Mouse (Mus musculus): Measurements from ENCODE around the gene Kcnt2. TPM values are rescaled to one million over a fixed set of nuclear protein-coding genes. Genes with fewer than 3 reads are reported as not detected.
A peak's percentile ranks its signal among the peaks of the same experiment; 100 is the strongest.

Gene Kcnt2
- 1.3 TPM in 2 replicates for polyA plus RNA-seq (2014; fragmentation: Nextera tagmentation; extraction: Ambion mirVana)

GRCm38 (mm10) chr1:140245876-140246597 lies at the start of gene Kcnt2:
Gene Kcnt2, plus strand, starts transcription at chr1:140246158.
- no peak within 1 kb of the TSS for H3K27ac ChIP-seq (replicated peaks; ENCODE audit: low read depth, low read length)
- H3K9ac ChIP-seq (ENCODE audit: low read length), result peak within 1 kb of the TSS; percentile 52
- no peaks in the 10 kb centered on the region for H3K9me3 ChIP-seq (ENCODE audit: control insufficient read depth, low read length)
- H3K4me1 ChIP-seq (ENCODE audit: control insufficient read depth, insufficient read depth, low read length), result no peaks in the 10 kb centered on the region
- ATAC-seq (ENCODE audit: insufficient number of reproducible peaks, low FRiP score, low TSS enrichment, low read depth), result peak; percentile 61
- peak within 1 kb of the TSS; percentile 46 for H3K4me3 ChIP-seq (ENCODE audit: low read depth, low read length)
- DNase-seq (ENCODE audit: low spot score), result no peak
- peak within 1 kb of the TSS; percentile 76 for H3K4me2 ChIP-seq (ENCODE audit: low read depth, severe bottlenecking)
- no peaks in the 10 kb centered on the region for H3K36me3 ChIP-seq (ENCODE audit: control insufficient read depth, insufficient read depth, low read length)
- under 1% methylated on average over 21 of the region's 21 CpGs for WGBS
- no peaks in the 10 kb centered on the region for H3K27me3 ChIP-seq (ENCODE audit: control insufficient read depth, insufficient read depth, low read length)

DNA sequence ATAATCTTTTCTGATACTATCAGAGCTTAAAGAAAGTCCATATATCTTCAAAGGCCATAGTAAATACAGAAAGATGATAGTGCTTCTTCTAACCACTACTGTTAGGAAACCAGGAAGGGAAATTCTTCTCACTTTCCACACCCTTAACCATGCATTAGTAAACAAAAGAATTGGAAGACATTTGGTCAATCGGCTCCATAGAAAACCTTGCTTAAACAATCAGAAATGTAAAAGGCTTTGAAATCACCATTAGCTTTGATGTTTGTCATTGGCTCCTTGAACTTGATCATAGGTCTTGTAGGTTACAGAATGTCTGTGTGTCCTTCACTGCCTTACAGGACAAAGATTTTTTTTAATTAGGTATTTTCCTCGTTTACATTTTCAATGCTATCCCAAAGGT lies 40.6 kb upstream of the Kcnt2 start:
- ATAC-seq (ENCODE audit: insufficient number of reproducible peaks, low FRiP score, low TSS enrichment, low read depth) (no peak), DNase-seq (ENCODE audit: low spot score) (no peak)
- H3K27me3 ChIP-seq (ENCODE audit: control insufficient read depth, insufficient read depth, low read length), result no peaks in the 10 kb centered on the region
- no peak overlapping the region for H3K27ac ChIP-seq (replicated peaks; ENCODE audit: low read depth, low read length)
- H3K4me3 ChIP-seq (ENCODE audit: low read depth, low read length), result no peak overlapping the region
- H3K9ac ChIP-seq (ENCODE audit: low read length), result no peak overlapping the region
- no peaks in the 10 kb centered on the region for H3K36me3 ChIP-seq (ENCODE audit: control insufficient read depth, insufficient read depth, low read length)
- WGBS, result 86% methylated on average over 2 of the region's 2 CpGs
- no peaks in the 10 kb centered on the region for H3K9me3 ChIP-seq (ENCODE audit: control insufficient read depth, low read length)
- H3K4me2 ChIP-seq (ENCODE audit: low read depth, severe bottlenecking), result no peak overlapping the region
- no peaks in the 10 kb centered on the region for H3K4me1 ChIP-seq (ENCODE audit: control insufficient read depth, insufficient read depth, low read length)

- Histone ChIP-seq H3K27ac (replicated peaks; ENCODE audit: low read depth, low read length) (no peak overlapping the region), H3K4me1 (ENCODE audit: control insufficient read depth, insufficient read depth, low read length) (no peaks in the 10 kb centered on the region), H3K36me3 (ENCODE audit: control insufficient read depth, insufficient read depth, low read length) (no peaks in the 10 kb centered on the region), H3K27me3 (ENCODE audit: control insufficient read depth, insufficient read depth, low read length) (no peaks in the 10 kb centered on the region), H3K9ac (ENCODE audit: low read length) (no peak overlapping the region), H3K4me3 (ENCODE audit: low read depth, low read length) (no peak overlapping the region), H3K9me3 (ENCODE audit: control insufficient read depth, low read length) (no peaks in the 10 kb centered on the region), H3K4me2 (ENCODE audit: low read depth, severe bottlenecking) (no peak overlapping the region)
- 20% methylated on average over 1 of the region's 3 CpGs for WGBS
- ATAC-seq (ENCODE audit: insufficient number of reproducible peaks, low FRiP score, low TSS enrichment, low read depth), result no peak
- no peak for DNase-seq (ENCODE audit: low spot score)
These were observed 20.7 kb upstream of the Kcnt2 start for GRCm38 (mm10) chr1:140225221-140225620.

DNA sequence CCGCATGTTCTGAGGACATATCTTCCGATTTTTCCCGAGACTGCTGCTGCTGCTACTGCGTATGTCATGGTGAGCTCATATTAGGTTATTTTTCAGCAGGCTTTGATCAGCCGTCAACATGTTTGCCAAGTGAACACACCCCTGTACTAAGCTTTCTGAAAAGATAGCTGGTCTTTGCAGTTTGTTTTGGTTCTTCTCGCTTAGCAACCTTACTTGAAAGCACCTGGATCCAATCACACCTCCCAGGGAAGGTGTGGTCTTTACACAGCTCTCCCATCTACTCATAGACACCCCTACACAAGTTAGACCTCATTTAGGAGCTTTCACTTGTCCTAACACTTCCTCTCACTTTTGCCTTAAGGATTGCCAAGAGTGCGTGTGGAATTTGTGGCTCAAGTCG lies 19.3 kb upstream of the Kcnt2 start:
- H3K4me3 ChIP-seq (ENCODE audit: low read depth, low read length), result no peak overlapping the region
- ATAC-seq (ENCODE audit: insufficient number of reproducible peaks, low FRiP score, low TSS enrichment, low read depth) (no peak), DNase-seq (ENCODE audit: low spot score) (no peak)
- no peak overlapping the region for H3K4me2 ChIP-seq (ENCODE audit: low read depth, severe bottlenecking)
- no peak overlapping the region for H3K9ac ChIP-seq (ENCODE audit: low read length)
- H3K36me3 ChIP-seq (ENCODE audit: control insufficient read depth, insufficient read depth, low read length), result no peaks in the 10 kb centered on the region
- H3K27me3 ChIP-seq (ENCODE audit: control insufficient read depth, insufficient read depth, low read length), result no peaks in the 10 kb centered on the region
- H3K9me3 ChIP-seq (ENCODE audit: control insufficient read depth, low read length), result no peaks in the 10 kb centered on the region
- 83% methylated on average over 8 of the region's 8 CpGs for WGBS
- no peaks in the 10 kb centered on the region for H3K4me1 ChIP-seq (ENCODE audit: control insufficient read depth, insufficient read depth, low read length)
- H3K27ac ChIP-seq (replicated peaks; ENCODE audit: low read depth, low read length), result no peak overlapping the region

- Histone ChIP-seq H3K27me3 (ENCODE audit: control insufficient read depth, insufficient read depth, low read length) (no peaks in the 10 kb centered on the region), H3K36me3 (ENCODE audit: control insufficient read depth, insufficient read depth, low read length) (no peaks in the 10 kb centered on the region), H3K9me3 (ENCODE audit: control insufficient read depth, low read length) (no peaks in the 10 kb centered on the region), H3K9ac (ENCODE audit: low read length) (no peak overlapping the region), H3K4me3 (ENCODE audit: low read depth, low read length) (peak overlapping the region; percentile 46), H3K27ac (replicated peaks; ENCODE audit: low read depth, low read length) (no peak overlapping the region), H3K4me1 (ENCODE audit: control insufficient read depth, insufficient read depth, low read length) (no peaks in the 10 kb centered on the region), H3K4me2 (ENCODE audit: low read depth, severe bottlenecking) (peak overlapping the region; percentile 76)
- ATAC-seq (ENCODE audit: insufficient number of reproducible peaks, low FRiP score, low TSS enrichment, low read depth) (peak; percentile 99), DNase-seq (ENCODE audit: low spot score) (peak; percentile 87)
- WGBS, result 0% methylated on average over 17 of the region's 17 CpGs
These were observed 493 bp upstream of the Kcnt2 start for GRCm38 (mm10) chr1:140245465-140245864.

GRCm38 (mm10) chr1:140264696-140265095 lies 18.7 kb downstream of the Kcnt2 start:
- no peaks in the 10 kb centered on the region for H3K36me3 ChIP-seq (ENCODE audit: control insufficient read depth, insufficient read depth, low read length)
- no peak overlapping the region for H3K9ac ChIP-seq (ENCODE audit: low read length)
- WGBS, result 84% methylated on average over 3 of the region's 3 CpGs
- H3K4me3 ChIP-seq (ENCODE audit: low read depth, low read length), result no peak overlapping the region
- no peak overlapping the region for H3K27ac ChIP-seq (replicated peaks; ENCODE audit: low read depth, low read length)
- no peaks in the 10 kb centered on the region for H3K27me3 ChIP-seq (ENCODE audit: control insufficient read depth, insufficient read depth, low read length)
- DNase-seq (ENCODE audit: low spot score) (no peak), ATAC-seq (ENCODE audit: insufficient number of reproducible peaks, low FRiP score, low TSS enrichment, low read depth) (no peak)
- H3K9me3 ChIP-seq (ENCODE audit: control insufficient read depth, low read length), result no peaks in the 10 kb centered on the region
- no peak overlapping the region for H3K4me2 ChIP-seq (ENCODE audit: low read depth, severe bottlenecking)
- H3K4me1 ChIP-seq (ENCODE audit: control insufficient read depth, insufficient read depth, low read length), result no peaks in the 10 kb centered on the region

- no peaks in the 10 kb centered on the region for H3K4me1 ChIP-seq (ENCODE audit: control insufficient read depth, insufficient read depth, low read length)
- no peaks in the 10 kb centered on the region for H3K9me3 ChIP-seq (ENCODE audit: control insufficient read depth, low read length)
- H3K4me2 ChIP-seq (ENCODE audit: low read depth, severe bottlenecking), result no peak overlapping the region
- H3K27ac ChIP-seq (replicated peaks; ENCODE audit: low read depth, low read length), result no peak overlapping the region
- no peaks in the 10 kb centered on the region for H3K36me3 ChIP-seq (ENCODE audit: control insufficient read depth, insufficient read depth, low read length)
- H3K9ac ChIP-seq (ENCODE audit: low read length), result no peak overlapping the region
- ATAC-seq (ENCODE audit: insufficient number of reproducible peaks, low FRiP score, low TSS enrichment, low read depth), result no peak
- 82% methylated on average over 5 of the region's 5 CpGs for WGBS
- DNase-seq (ENCODE audit: low spot score), result no peak
- H3K27me3 ChIP-seq (ENCODE audit: control insufficient read depth, insufficient read depth, low read length), result no peaks in the 10 kb centered on the region
- no peak overlapping the region for H3K4me3 ChIP-seq (ENCODE audit: low read depth, low read length)
These were observed 20.1 kb downstream of the Kcnt2 start for GRCm38 (mm10) chr1:140266047-140266446.

DNA sequence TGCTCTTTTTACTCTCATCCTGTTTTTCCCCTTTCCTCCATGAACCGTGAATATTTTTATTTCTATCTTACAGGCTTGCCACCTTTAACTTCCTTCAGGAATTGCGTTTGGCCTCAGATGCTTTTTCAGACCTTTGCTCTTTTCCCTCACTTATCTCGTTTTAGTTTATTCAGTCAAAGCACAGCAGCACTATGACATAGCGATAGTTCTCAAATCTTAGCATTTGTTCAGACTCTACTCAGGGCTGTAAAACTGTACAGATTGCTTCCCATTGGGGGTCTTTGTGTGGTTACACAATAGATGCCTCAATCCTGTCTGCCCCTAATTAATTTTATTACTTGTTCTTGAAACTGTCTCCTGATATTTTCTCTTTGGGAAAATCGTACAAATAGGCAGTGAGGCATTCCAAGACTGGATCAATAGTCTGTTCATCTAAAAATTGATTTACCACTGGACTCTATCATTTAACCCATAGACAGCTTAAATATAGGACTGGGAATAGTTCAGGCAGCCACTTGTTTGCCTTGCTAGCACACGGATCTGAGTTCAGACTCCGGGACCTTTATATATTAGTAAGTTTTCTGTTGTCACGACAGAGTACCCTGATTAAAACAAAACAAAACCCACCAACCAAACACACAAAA lies 20.8 kb downstream of the Kcnt2 start:
- Histone ChIP-seq H3K4me1 (ENCODE audit: control insufficient read depth, insufficient read depth, low read length) (no peaks in the 10 kb centered on the region), H3K36me3 (ENCODE audit: control insufficient read depth, insufficient read depth, low read length) (no peaks in the 10 kb centered on the region), H3K9ac (ENCODE audit: low read length) (no peak overlapping the region), H3K4me3 (ENCODE audit: low read depth, low read length) (no peak overlapping the region), H3K9me3 (ENCODE audit: control insufficient read depth, low read length) (no peaks in the 10 kb centered on the region), H3K27me3 (ENCODE audit: control insufficient read depth, insufficient read depth, low read length) (no peaks in the 10 kb centered on the region), H3K27ac (replicated peaks; ENCODE audit: low read depth, low read length) (no peak overlapping the region), H3K4me2 (ENCODE audit: low read depth, severe bottlenecking) (no peak overlapping the region)
- WGBS, result 76% methylated on average over 8 of the region's 8 CpGs
- ATAC-seq (ENCODE audit: insufficient number of reproducible peaks, low FRiP score, low TSS enrichment, low read depth), result no peak
- no peak for DNase-seq (ENCODE audit: low spot score)

Data from limb, embryonic 11.5 days (tissue).